Mouse (Mus musculus): ENCODE measurements around the gene Eef1a1. TPM values are rescaled to one million over a fixed set of nuclear protein-coding genes. Genes with fewer than 3 reads are reported as not detected.

The Eef1a1 gene
- polyA plus RNA-seq, 1 experiment from 2014 or later, result 4,271 TPM

- Histone ChIP-seq H3K4me1 (ENCODE audit: control insufficient read depth, insufficient read depth, low read length) (no peaks in the 10 kb centered on the region), H3K4me2 (ENCODE audit: low read depth, low read length) (no peak overlapping the region), H3K9me3 (ENCODE audit: control insufficient read depth, low read length) (no peaks in the 10 kb centered on the region), H3K27me3 (replicated peaks; ENCODE audit: control insufficient read depth, insufficient read depth, low read length) (no peaks in the 10 kb centered on the region), H3K36me3 (ENCODE audit: control insufficient read depth, insufficient read depth, low read length) (no peaks in the 10 kb centered on the region), H3K9ac (ENCODE audit: low read depth, low read length) (no peak overlapping the region), H3K4me3 (ENCODE audit: low read length) (no peak overlapping the region), H3K27ac (ENCODE audit: low read length) (no peak overlapping the region)
- ATAC-seq, result no peak
- WGBS, result 92% methylated on average over 5 of the region's 5 CpGs
Measured at GRCm38 (mm10) chr9:78511705-78512104, 22.8 kb upstream of the Eef1a1 start.

- 77% methylated on average over 16 of the region's 16 CpGs for WGBS
- H3K4me2 ChIP-seq (ENCODE audit: low read depth, low read length), result no peak overlapping the region
- 0 out of 2 replicates have a peak, but pooled peaks have one; percentile 27 for ATAC-seq
- no peak overlapping the region for H3K9ac ChIP-seq (ENCODE audit: low read depth, low read length)
- H3K27me3 ChIP-seq (replicated peaks; ENCODE audit: control insufficient read depth, insufficient read depth, low read length), result no peaks in the 10 kb centered on the region
- H3K27ac ChIP-seq (ENCODE audit: low read length), result no peak overlapping the region
- H3K4me1 ChIP-seq (ENCODE audit: control insufficient read depth, insufficient read depth, low read length), result peaks cover 11% of the 10 kb centered on the region
- no peak overlapping the region for H3K4me3 ChIP-seq (ENCODE audit: low read length)
- H3K9me3 ChIP-seq (ENCODE audit: control insufficient read depth, low read length), result no peaks in the 10 kb centered on the region
- H3K36me3 ChIP-seq (ENCODE audit: control insufficient read depth, insufficient read depth, low read length), result no peaks in the 10 kb centered on the region
Measured at GRCm38 (mm10) chr9:78508106-78508786, 19.3 kb upstream of the Eef1a1 start.

- Histone ChIP-seq H3K36me3 (ENCODE audit: control insufficient read depth, insufficient read depth, low read length) (no peaks in the 10 kb centered on the region), H3K4me2 (ENCODE audit: low read depth, low read length) (no peak overlapping the region; the same call in 1 of the 2 replicates), H3K4me3 (ENCODE audit: low read length) (no peak overlapping the region), H3K27ac (ENCODE audit: low read length) (no peak overlapping the region; the same call in 1 of the 2 replicates), H3K4me1 (ENCODE audit: control insufficient read depth, insufficient read depth, low read length) (peaks cover 16% of the 10 kb centered on the region), H3K27me3 (replicated peaks; ENCODE audit: control insufficient read depth, insufficient read depth, low read length) (no peaks in the 10 kb centered on the region), H3K9ac (ENCODE audit: low read depth, low read length) (peak overlapping the region; percentile 45), H3K9me3 (ENCODE audit: control insufficient read depth, low read length) (no peaks in the 10 kb centered on the region)
- WGBS, result 58% methylated on average over 7 of the region's 7 CpGs
- ATAC-seq, result no peak
Measured at GRCm38 (mm10) chr9:78506722-78507077, 17.7 kb upstream of the Eef1a1 start.

GRCm38 (mm10) chr9:78506002-78506721 is 17.2 kb upstream of the Eef1a1 start:
- peak; percentile 74 for ATAC-seq
- no peak overlapping the region; the same call in 1 of the 2 replicates for H3K4me2 ChIP-seq (ENCODE audit: low read depth, low read length)
- WGBS, result 32% methylated on average over 11 of the region's 11 CpGs

GRCm38 (mm10) chr9:78505223-78505622 is 16.3 kb upstream of the Eef1a1 start:
- Histone ChIP-seq H3K36me3 (ENCODE audit: control insufficient read depth, insufficient read depth, low read length) (no peaks in the 10 kb centered on the region), H3K4me2 (ENCODE audit: low read depth, low read length) (no peak overlapping the region), H3K4me3 (ENCODE audit: low read length) (no peak overlapping the region), H3K4me1 (ENCODE audit: control insufficient read depth, insufficient read depth, low read length) (peaks cover 16% of the 10 kb centered on the region), H3K9ac (ENCODE audit: low read depth, low read length) (no peak overlapping the region), H3K27ac (ENCODE audit: low read length) (no peak overlapping the region), H3K27me3 (replicated peaks; ENCODE audit: control insufficient read depth, insufficient read depth, low read length) (no peaks in the 10 kb centered on the region), H3K9me3 (ENCODE audit: control insufficient read depth, low read length) (no peaks in the 10 kb centered on the region)
- no peak for ATAC-seq
- 90% methylated on average over 6 of the region's 6 CpGs for WGBS

More at GRCm38 (mm10) chr9:78506002-78506721, 17.2 kb upstream of the Eef1a1 start:
- no peaks in the 10 kb centered on the region for H3K36me3 ChIP-seq (ENCODE audit: control insufficient read depth, insufficient read depth, low read length)
- peak overlapping the region; percentile 45 for H3K9ac ChIP-seq (ENCODE audit: low read depth, low read length)
- H3K27ac ChIP-seq (ENCODE audit: low read length), result no peak overlapping the region; the same call in 1 of the 2 replicates
- H3K4me1 ChIP-seq (ENCODE audit: control insufficient read depth, insufficient read depth, low read length), result peaks cover 16% of the 10 kb centered on the region
- no peak overlapping the region for H3K4me3 ChIP-seq (ENCODE audit: low read length)
- H3K27me3 ChIP-seq (replicated peaks; ENCODE audit: control insufficient read depth, insufficient read depth, low read length), result no peaks in the 10 kb centered on the region
- H3K9me3 ChIP-seq (ENCODE audit: control insufficient read depth, low read length), result no peaks in the 10 kb centered on the region

- H3K4me1 ChIP-seq (ENCODE audit: control insufficient read depth, insufficient read depth, low read length), result peaks cover 16% of the 10 kb centered on the region
- H3K36me3 ChIP-seq (ENCODE audit: control insufficient read depth, insufficient read depth, low read length), result no peaks in the 10 kb centered on the region
- no peaks in the 10 kb centered on the region for H3K27me3 ChIP-seq (replicated peaks; ENCODE audit: control insufficient read depth, insufficient read depth, low read length)
- no peak overlapping the region for H3K27ac ChIP-seq (ENCODE audit: low read length)
- no peak overlapping the region for H3K4me3 ChIP-seq (ENCODE audit: low read length)
- no peak for ATAC-seq
- no peak overlapping the region for H3K9ac ChIP-seq (ENCODE audit: low read depth, low read length)
- no peaks in the 10 kb centered on the region for H3K9me3 ChIP-seq (ENCODE audit: control insufficient read depth, low read length)
- H3K4me2 ChIP-seq (ENCODE audit: low read depth, low read length), result no peak overlapping the region
- 66% methylated on average over 3 of the region's 3 CpGs for WGBS
Measured at GRCm38 (mm10) chr9:78504679-78505078, 15.7 kb upstream of the Eef1a1 start.

- Histone ChIP-seq H3K9me3 (ENCODE audit: control insufficient read depth, low read length) (no peaks in the 10 kb centered on the region), H3K4me2 (ENCODE audit: low read depth, low read length) (no peak overlapping the region), H3K27me3 (replicated peaks; ENCODE audit: control insufficient read depth, insufficient read depth, low read length) (no peaks in the 10 kb centered on the region), H3K4me1 (ENCODE audit: control insufficient read depth, insufficient read depth, low read length) (peaks cover 16% of the 10 kb centered on the region), H3K36me3 (ENCODE audit: control insufficient read depth, insufficient read depth, low read length) (no peaks in the 10 kb centered on the region), H3K4me3 (ENCODE audit: low read length) (no peak overlapping the region), H3K27ac (ENCODE audit: low read length) (no peak overlapping the region), H3K9ac (ENCODE audit: low read depth, low read length) (no peak overlapping the region)
- WGBS, result 77% methylated on average over 4 of the region's 4 CpGs
- ATAC-seq, result no peak
Measured at GRCm38 (mm10) chr9:78504133-78504532, 15.2 kb upstream of the Eef1a1 start.

- H3K9ac ChIP-seq (ENCODE audit: low read depth, low read length), result peak overlapping the region; percentile 16; the same call in 1 of the 2 replicates
- H3K4me2 ChIP-seq (ENCODE audit: low read depth, low read length), result no peak overlapping the region
- H3K36me3 ChIP-seq (ENCODE audit: control insufficient read depth, insufficient read depth, low read length), result no peaks in the 10 kb centered on the region
- no peaks in the 10 kb centered on the region for H3K27me3 ChIP-seq (replicated peaks; ENCODE audit: control insufficient read depth, insufficient read depth, low read length)
- H3K27ac ChIP-seq (ENCODE audit: low read length), result no peak overlapping the region
- ATAC-seq, result no peak
- no peaks in the 10 kb centered on the region for H3K9me3 ChIP-seq (ENCODE audit: control insufficient read depth, low read length)
- H3K4me1 ChIP-seq (ENCODE audit: control insufficient read depth, insufficient read depth, low read length), result peaks cover 16% of the 10 kb centered on the region
- 28% methylated on average over 6 of the region's 6 CpGs for WGBS
- H3K4me3 ChIP-seq (ENCODE audit: low read length), result no peak overlapping the region
Measured at GRCm38 (mm10) chr9:78503223-78504079, 14.5 kb upstream of the Eef1a1 start.

GRCm38 (mm10) chr9:78501284-78501683 is 12.3 kb upstream of the Eef1a1 start:
- Histone ChIP-seq H3K36me3 (ENCODE audit: control insufficient read depth, insufficient read depth, low read length) (no peaks in the 10 kb centered on the region), H3K27ac (ENCODE audit: low read length) (no peak overlapping the region), H3K4me3 (ENCODE audit: low read length) (no peak overlapping the region), H3K4me2 (ENCODE audit: low read depth, low read length) (no peak overlapping the region), H3K9me3 (ENCODE audit: control insufficient read depth, low read length) (no peaks in the 10 kb centered on the region), H3K27me3 (replicated peaks; ENCODE audit: control insufficient read depth, insufficient read depth, low read length) (no peaks in the 10 kb centered on the region), H3K9ac (ENCODE audit: low read depth, low read length) (no peak overlapping the region), H3K4me1 (ENCODE audit: control insufficient read depth, insufficient read depth, low read length) (peaks cover 13% of the 10 kb centered on the region)
- no peak for ATAC-seq
- 86% methylated on average over 4 of the region's 4 CpGs for WGBS

Measured in intestine, embryonic 16.5 days (tissue).